Mouse (Mus musculus): ENCODE data around the gene Gbf1. TPM values are rescaled to one million over a fixed set of nuclear protein-coding genes. Genes with fewer than 3 reads are reported as not detected.

Gbf1 gene
- polyA plus RNA-seq, 1 experiment, result 60.8 TPM

GRCm38 (mm10) chr19:46314872-46315742 is 162.8 kb downstream of the Gbf1 start:
- DNase-seq, result no peak
- Histone ChIP-seq H3K27me3 (replicated peaks; ENCODE audit: control insufficient read depth, insufficient read depth, low read length) (no peaks in the 10 kb centered on the region), H3K4me3 (ENCODE audit: insufficient read depth, low read depth, low read length) (no peak overlapping the region), H3K36me3 (ENCODE audit: control insufficient read depth, insufficient read depth, low read length) (no peaks in the 10 kb centered on the region), H3K4me1 (ENCODE audit: control insufficient read depth, insufficient read depth, low read length) (no peaks in the 10 kb centered on the region), H3K27ac (ENCODE audit: insufficient read depth, low read depth, low read length) (no peak overlapping the region)
- TF ChIP-seq POLR2A (IDR thresholded peaks at IDR 0.05; ENCODE audit: low read depth, low read length) (no peak), CTCF (conservative IDR thresholded peaks at IDR 0.05; ENCODE audit: insufficient read depth, insufficient read length, low read depth, low read length) (no peak)
- WGBS, result 37% methylated on average over 14 of the region's 14 CpGs

DNA sequence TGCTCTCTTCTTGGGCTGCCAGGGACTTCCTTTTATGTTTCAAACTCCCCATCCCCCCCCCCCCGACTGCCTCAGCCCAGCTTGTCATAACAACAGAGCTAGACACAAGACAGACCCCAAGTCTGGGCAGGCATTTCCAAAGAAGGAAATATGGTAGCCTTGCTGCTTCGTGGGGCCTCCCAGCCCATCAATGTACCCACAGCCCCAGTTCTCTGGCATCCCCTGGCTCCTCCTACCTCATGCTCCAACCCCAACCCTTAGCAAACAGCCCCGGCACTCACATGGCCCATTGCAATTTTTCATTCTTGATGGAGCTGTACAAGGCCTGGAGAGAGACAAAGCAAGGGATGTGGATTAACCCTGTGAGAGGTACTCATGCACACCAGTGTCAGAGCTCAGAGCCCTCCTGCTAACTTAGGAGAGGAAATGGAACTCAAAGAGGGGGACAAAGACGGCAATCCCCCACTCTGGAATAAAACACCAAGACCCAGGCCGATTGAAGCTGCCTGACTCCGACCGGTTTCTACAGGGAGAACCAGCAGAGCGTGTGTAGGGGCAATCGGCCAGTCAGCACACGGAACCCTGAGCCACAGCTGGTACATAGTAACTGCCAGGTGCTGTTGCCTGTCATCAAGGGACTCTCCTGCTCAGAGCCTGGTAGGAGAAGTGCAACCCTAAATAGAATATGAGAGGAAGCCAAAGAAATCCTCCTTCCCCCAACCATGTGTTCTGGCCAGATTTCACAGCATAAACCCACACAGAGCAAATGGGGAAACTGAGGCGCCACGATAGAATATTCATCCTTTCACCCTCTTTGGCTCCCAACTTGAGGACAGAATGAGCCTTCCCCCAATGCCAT is 163.7 kb downstream of the Gbf1 start:
- WGBS, result 47% methylated on average over 12 of the region's 12 CpGs
- Histone ChIP-seq H3K4me1 (ENCODE audit: control insufficient read depth, insufficient read depth, low read length) (no peaks in the 10 kb centered on the region), H3K4me3 (ENCODE audit: insufficient read depth, low read depth, low read length) (no peak overlapping the region), H3K36me3 (ENCODE audit: control insufficient read depth, insufficient read depth, low read length) (no peaks in the 10 kb centered on the region), H3K27me3 (replicated peaks; ENCODE audit: control insufficient read depth, insufficient read depth, low read length) (no peaks in the 10 kb centered on the region), H3K27ac (ENCODE audit: insufficient read depth, low read depth, low read length) (no peak overlapping the region)
- DNase-seq, result no peak
- no peak for TF ChIP-seq CTCF (conservative IDR thresholded peaks at IDR 0.05; ENCODE audit: insufficient read depth, insufficient read length, low read depth, low read length)

GRCm38 (mm10) chr19:46316846-46317545 is 164.7 kb downstream of the Gbf1 start:
- no peak for TF ChIP-seq POLR2A (IDR thresholded peaks at IDR 0.05; ENCODE audit: low read depth, low read length)
- no peak for TF ChIP-seq CTCF (conservative IDR thresholded peaks at IDR 0.05; ENCODE audit: insufficient read depth, insufficient read length, low read depth, low read length)
- DNase-seq, result no peak
- Histone ChIP-seq H3K27ac (ENCODE audit: insufficient read depth, low read depth, low read length) (no peak overlapping the region), H3K36me3 (ENCODE audit: control insufficient read depth, insufficient read depth, low read length) (no peaks in the 10 kb centered on the region), H3K27me3 (replicated peaks; ENCODE audit: control insufficient read depth, insufficient read depth, low read length) (no peaks in the 10 kb centered on the region), H3K4me3 (ENCODE audit: insufficient read depth, low read depth, low read length) (no peak overlapping the region), H3K4me1 (ENCODE audit: control insufficient read depth, insufficient read depth, low read length) (no peaks in the 10 kb centered on the region)
- 37% methylated on average over 15 of the region's 15 CpGs for WGBS

DNA sequence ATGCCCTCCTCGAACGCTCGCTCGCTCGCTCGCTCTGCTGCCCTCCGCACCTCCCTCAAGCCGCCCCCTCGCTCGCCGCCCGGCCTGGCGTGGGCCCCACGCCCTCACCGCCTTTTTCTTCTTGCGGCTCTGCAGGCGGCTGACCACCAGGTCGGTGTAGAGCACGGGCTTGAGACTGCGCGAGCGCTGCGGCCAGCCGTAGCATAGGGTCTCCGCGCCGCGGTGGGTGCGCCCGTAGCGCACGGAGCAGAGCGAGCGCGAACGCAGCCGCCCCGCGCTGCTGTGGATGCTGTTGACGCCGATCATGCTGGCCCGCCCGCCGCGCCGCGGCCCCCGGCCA is 165.2 kb downstream of the Gbf1 start:
- H3K36me3 ChIP-seq (ENCODE audit: control insufficient read depth, insufficient read depth, low read length), result no peaks in the 10 kb centered on the region
- 1% methylated on average over 48 of the region's 48 CpGs for WGBS
- peak overlapping the region; percentile 5; the same call in 1 of the 2 replicates for H3K4me3 ChIP-seq (ENCODE audit: insufficient read depth, low read depth, low read length)
- no peaks in the 10 kb centered on the region for H3K4me1 ChIP-seq (ENCODE audit: control insufficient read depth, insufficient read depth, low read length)
- no peaks in the 10 kb centered on the region for H3K27me3 ChIP-seq (replicated peaks; ENCODE audit: control insufficient read depth, insufficient read depth, low read length)
- no peak overlapping the region for H3K27ac ChIP-seq (ENCODE audit: insufficient read depth, low read depth, low read length)
- TF ChIP-seq POLR2A (IDR thresholded peaks at IDR 0.05; ENCODE audit: low read depth, low read length) (no peak), CTCF (conservative IDR thresholded peaks at IDR 0.05; ENCODE audit: insufficient read depth, insufficient read length, low read depth, low read length) (no peak)
- DNase-seq, result no peak

- TF ChIP-seq CTCF (conservative IDR thresholded peaks at IDR 0.05; ENCODE audit: insufficient read depth, insufficient read length, low read depth, low read length), result no peak
- TF ChIP-seq POLR2A (IDR thresholded peaks at IDR 0.05; ENCODE audit: low read depth, low read length), result no peak
- Histone ChIP-seq H3K36me3 (ENCODE audit: control insufficient read depth, insufficient read depth, low read length) (no peaks in the 10 kb centered on the region), H3K4me3 (ENCODE audit: insufficient read depth, low read depth, low read length) (no peak overlapping the region), H3K4me1 (ENCODE audit: control insufficient read depth, insufficient read depth, low read length) (no peaks in the 10 kb centered on the region), H3K27ac (ENCODE audit: insufficient read depth, low read depth, low read length) (no peak overlapping the region), H3K27me3 (replicated peaks; ENCODE audit: control insufficient read depth, insufficient read depth, low read length) (no peaks in the 10 kb centered on the region)
- WGBS, result 3% methylated on average over 38 of the region's 42 CpGs
- DNase-seq, result no peak
Measured at GRCm38 (mm10) chr19:46318031-46318471, 165.7 kb downstream of the Gbf1 start.

- DNase-seq, result peak; percentile 38
- 12% methylated on average over 16 of the region's 16 CpGs for whole genome bisulfite sequencing
- H3K36me3 ChIP-seq (ENCODE audit: control insufficient read depth, insufficient read depth, low read length), result no peaks in the 10 kb centered on the region
- no peak for TF ChIP-seq CTCF (conservative IDR thresholded peaks at IDR 0.05; ENCODE audit: insufficient read depth, insufficient read length, low read depth, low read length)
- no peak for TF ChIP-seq POLR2A (IDR thresholded peaks at IDR 0.05; ENCODE audit: low read depth, low read length)
- H3K27me3 ChIP-seq (replicated peaks; ENCODE audit: control insufficient read depth, insufficient read depth, low read length), result no peaks in the 10 kb centered on the region
- H3K27ac ChIP-seq (ENCODE audit: insufficient read depth, low read depth, low read length), result no peak overlapping the region
- H3K4me3 ChIP-seq (ENCODE audit: insufficient read depth, low read depth, low read length), result no peak overlapping the region
- no peaks in the 10 kb centered on the region for H3K4me1 ChIP-seq (ENCODE audit: control insufficient read depth, insufficient read depth, low read length)
Measured at GRCm38 (mm10) chr19:46318586-46319378, 166.5 kb downstream of the Gbf1 start.

Data from kidney, adult 2 months (tissue).